Mouse (Mus musculus) right cerebral cortex, postnatal 10 days (tissue): ENCODE data around the gene Hoxd13.

Experiments
- DNase-seq, 2 experiments: peaks; one replicate each; pipeline ENCODE4 v3.0.0; 2021; ENCODE audit warnings: low spot score in 2 of 2

Gene Hoxd13

GRCm38 (mm10) chr2:74667842-74668357 lies at the start of gene Hoxd13:
Gene Hoxd13 (plus strand): TSS chr2:74668310.
- no peak for DNase-seq

GRCm38 (mm10) chr2:74619676-74620246 lies 48.3 kb upstream of the Hoxd13 start:
- DNase-seq: no peak

GRCm38 (mm10) chr2:74620368-74620767 lies 47.7 kb upstream of the Hoxd13 start:
- no peak for DNase-seq

DNA sequence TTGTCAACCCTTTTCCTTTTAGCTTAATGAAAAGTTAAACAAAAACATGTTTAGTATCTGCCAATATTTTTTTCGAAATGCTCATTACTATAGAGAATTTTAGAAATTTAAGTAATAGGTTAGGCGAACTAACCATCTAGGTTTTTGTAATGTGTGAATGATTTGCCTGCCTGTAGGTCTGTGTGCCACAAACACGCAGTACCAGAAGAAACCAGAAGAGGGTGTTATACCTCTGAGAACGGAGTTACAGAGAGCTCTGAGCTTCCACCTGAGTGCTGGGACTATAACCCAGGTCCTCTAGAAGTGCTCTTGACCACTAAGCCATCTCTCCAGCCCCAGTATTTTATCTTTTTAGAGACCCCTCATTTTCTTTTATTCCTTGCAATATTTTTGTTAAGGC lies 32.7 kb upstream of the Hoxd13 start:
- no peak for DNase-seq

DNA sequence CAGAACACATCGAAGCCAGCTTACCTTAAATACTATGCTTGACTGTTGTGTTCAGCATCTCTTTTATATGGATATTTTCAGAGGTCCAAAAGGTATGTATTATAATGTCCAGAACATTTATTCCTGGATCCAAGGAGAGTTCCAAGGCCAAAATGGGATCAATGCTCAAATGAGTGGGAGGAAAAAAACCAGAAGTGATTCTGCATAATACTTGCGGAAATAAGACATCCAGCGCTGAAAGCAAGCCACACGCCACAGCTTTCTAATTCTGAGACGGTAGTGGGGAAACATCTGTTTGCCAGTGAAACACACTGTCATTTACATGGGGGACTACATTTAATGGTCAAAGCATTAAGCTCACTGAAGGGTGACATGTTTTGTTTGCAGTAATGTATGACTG lies 25.7 kb upstream of the Hoxd13 start:
- DNase-seq: no peak

- no peak for DNase-seq
Measured at GRCm38 (mm10) chr2:74645631-74646030, 22.5 kb upstream of the Hoxd13 start.

DNA sequence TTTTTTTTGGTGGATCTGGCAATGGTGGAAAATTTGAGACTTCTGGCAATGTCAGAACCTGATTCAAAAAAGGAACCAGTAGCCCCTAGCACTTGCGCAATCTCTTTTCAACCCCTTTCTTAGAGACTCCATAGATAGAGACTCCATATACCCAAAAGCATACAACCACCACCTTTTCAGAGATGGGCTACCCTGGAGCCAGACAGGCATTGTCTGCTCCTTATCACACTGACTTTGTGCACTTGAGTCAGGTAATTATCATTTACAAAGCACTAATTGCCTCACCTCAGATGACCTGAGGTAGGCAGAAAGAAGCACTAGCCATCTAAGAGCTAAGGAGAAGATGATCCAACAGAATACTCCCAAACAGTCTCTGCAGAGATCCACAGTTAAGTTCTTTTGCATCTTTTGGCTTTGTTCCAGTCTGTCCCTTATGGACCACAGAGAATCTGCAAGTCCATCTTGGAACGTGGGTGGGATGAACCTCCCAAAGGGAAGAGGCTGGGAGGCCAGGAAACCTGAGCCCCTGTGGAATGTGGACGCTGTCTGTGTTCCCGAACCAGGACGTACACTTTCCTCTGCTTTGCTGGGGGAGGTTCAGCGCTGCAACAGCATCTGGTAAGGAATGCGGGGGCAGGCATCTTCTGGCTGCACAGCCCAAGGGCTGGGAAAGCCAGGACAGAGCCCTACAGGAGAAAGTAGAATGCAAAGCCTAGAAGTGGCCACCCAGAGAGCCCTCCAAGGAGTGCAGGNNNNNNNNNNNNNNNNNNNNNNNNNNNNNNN lies 20.8 kb upstream of the Hoxd13 start:
- DNase-seq: no peak

DNA sequence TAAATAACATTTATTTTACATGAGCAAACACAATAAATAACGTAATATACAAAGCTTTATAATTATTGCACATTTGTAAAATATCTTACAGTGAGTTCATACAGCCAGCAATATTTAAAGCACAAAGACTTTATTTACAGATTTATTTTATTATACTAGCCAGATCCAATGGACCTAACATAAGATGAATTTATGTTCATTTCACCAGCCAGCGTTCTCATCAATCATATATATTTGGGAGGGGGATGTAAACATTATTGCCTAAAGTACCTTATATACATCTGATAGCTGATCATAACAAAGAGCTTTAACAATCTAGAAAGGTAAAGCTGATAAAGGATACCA lies 15.1 kb upstream of the Hoxd13 start:
- DNase-seq: no peak

- DNase-seq: no peak
Measured at GRCm38 (mm10) chr2:74653781-74654535, 14.2 kb upstream of the Hoxd13 start.

DNA sequence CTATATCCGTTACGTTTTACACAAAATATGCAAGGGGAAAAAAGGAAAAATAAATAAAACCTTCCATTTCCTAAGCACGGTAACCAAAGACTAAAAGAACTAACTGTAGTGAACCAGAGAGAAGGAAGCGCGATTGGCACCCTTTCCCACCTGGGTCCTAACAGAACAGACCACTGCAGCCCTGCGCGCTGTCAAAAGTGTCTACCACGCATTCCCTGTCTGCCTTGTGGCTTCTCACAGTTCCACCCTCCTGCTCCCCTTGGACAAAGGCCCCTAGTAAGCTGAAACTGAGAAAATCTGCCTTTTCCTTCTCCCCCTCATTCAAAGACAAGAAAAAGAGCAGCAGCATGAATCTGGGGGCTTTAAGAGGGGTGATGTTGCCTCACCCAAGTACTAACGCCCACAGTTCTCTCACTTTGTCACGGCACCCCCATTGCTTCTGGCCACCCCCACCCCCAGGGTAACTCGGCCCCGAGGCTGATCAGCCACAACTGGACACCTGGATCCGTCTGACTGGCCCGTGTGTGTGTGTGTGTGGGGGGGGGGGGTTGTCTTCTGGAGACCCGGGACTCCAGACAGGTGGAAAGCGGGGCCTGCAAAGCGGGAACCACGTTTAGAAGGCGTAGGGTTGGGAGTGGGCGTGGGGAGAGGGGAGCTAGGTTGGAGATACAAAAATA lies 13.2 kb upstream of the Hoxd13 start:
- DNase-seq: no peak

DNA sequence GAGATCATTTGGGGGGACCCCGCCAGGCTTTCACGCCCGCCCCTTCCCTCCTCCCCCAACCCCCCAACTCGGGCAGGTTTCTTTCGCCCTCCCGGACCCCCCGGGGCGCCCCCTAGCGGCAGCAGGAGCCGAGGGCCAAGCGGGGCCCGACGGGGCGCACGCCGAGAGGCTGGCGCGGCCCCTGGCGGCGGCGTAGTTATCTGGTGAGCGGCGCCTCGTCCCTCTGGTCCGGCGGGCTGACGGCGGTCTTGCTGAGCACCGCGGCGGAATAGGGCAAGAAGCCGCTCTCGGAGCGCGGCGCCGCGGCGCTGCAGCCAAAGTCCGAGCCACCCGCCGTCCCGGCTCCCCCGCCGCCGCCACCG lies 12.7 kb upstream of the Hoxd13 start:
- no peak for DNase-seq

DNA sequence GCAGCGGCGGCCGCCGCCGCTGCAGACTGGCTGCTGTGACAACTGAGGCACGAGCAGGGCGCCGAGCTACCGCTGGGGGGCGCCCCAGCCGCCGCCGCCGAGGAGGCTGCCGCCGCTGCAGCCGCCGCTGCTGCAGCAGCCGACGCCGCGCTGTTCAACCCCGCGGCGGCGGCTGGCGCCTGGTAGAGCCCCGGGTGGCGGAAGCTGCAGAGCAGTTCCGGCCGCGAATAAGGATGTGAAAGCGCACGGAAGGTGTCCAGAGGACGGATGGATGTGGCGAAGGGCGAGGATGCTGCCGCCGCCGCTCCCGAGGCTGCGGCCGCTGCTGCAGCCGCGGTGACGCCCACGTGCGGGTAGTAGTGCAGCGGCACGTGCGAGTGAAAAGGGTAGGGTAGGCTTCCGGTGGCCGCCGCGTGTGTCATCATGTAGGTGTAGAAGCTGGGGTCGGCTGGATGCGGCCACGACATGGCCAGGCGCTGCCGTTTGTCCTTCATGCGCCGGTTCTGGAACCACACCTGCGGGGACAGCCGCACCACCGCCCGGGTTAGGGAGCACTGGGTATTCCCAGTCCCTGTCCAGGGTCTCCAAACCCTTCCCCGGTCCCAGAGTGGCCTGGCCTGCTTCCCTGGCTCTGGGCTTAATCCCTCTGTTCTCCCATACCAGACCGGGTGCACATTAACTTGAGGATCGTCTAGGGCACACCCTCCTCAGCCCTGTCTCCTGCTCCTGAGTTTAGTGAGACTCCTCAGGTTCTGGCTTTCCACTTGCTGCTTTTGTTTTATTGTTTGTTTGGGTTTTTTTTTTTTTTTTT lies 12.1 kb upstream of the Hoxd13 start:
- DNase-seq: no peak

GRCm38 (mm10) chr2:74656632-74657021 lies 11.5 kb upstream of the Hoxd13 start:
- DNase-seq: no peak

- DNase-seq: no peak
Measured at GRCm38 (mm10) chr2:74657251-74658023, 10.7 kb upstream of the Hoxd13 start.

GRCm38 (mm10) chr2:74658024-74658666 lies 10.0 kb upstream of the Hoxd13 start:
- DNase-seq: no peak

GRCm38 (mm10) chr2:74658667-74659371 lies 9.3 kb upstream of the Hoxd13 start:
- DNase-seq: no peak

DNA sequence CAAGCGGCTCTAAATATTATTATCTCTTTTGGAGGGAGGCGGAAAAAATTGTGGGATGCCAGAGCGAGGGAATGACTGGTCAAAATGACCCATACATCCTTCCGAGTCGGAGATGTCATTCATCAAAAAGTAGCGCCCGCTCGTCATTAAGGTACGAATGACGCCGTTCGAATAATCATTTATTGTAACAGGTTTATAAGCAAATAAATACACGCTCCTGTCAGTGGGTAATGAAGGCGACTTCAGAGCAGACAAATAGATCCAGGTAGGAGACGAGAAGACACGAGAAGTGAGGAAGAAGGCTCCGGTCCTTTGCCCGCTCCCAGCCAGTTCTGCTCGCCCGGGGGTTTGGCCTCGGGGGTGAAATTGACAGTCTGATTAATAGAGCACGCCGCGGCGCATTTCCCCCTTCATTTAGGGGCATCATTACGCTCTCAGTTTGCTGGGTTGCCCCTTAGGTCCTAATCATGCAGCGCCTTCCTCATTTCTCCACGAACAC lies 8.6 kb upstream of the Hoxd13 start, which contains the start of gene Evx2:
Evx2 (minus strand) TSS at position 51 of the 499 bp plus-strand sequence.
- DNase-seq: no peak

DNA sequence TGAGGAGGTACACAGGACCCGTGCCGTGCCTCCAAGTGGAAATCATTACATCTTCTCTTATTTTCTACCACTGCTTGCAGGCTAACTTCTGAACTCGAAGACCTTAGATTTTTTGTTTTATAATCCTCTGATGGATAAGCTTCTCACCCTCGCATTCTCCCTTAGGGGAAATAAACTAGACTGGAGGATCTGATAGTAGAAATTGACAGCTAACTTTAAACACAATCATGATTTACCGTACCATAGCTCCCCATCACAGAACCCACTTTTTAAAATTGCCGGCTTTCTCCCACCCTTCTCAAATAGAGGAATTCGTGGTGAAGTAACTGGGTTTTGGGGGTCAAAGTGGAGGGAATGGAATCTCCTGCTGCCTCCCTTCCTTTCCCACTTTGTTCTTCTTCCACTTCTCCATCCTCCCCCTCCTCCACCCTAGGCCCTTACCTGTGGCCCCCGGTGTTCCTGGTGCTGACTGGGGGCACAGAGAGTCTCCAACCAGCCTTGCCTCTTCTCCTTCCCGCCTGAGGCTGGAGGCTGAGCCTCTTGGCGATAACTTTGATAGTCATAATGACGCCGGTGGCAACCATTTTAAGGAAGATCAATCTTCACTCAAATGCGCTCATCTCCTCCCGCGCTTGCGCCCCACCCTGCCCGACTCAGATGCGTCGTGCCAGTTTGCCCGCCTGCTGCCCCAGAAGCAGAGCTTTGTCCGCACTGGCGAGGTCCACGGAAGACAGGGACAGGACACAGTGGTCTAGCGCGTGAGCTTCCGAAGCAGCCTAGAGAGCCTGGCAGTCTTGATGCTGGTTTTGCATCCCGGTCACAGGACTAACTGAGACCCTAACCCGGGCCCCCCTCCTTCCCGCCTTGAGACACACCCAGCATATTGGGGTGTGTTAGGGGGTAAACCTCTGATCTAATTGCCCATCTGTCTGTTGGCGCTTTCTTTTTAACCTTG lies 7.4 kb upstream of the Hoxd13 start:
- no peak for DNase-seq
